Mouse (Mus musculus) liver, postnatal 0 days (tissue): Measurements from ENCODE around the gene Rab36. TPM values are rescaled to one million over a fixed set of nuclear protein-coding genes. Genes with fewer than 3 reads are reported as not detected.
A peak's percentile ranks its signal among the peaks of the same experiment; 100 is the strongest.

Experiments used
- ATAC-seq: fragments of 200-750 bp; cut with Nextera tagmentation; 2 replicates; pipeline ENCODE4 v1.8.0; 2017; ENCODE audit warnings: mild to moderate bottlenecking, moderate library complexity
- DNase-seq: peaks from one replicate; pipeline ENCODE4 v3.0.0-alpha.2; 2016
- H3K27ac ChIP-seq: fragments of 300-500 bp; sonication (generic); 2 replicates; pipeline ENCODE4 v1.5.1; 2014; ENCODE audit warnings: antibody characterized with exemption, moderate library complexity, mild to moderate bottlenecking, low read depth
- H3K27me3 ChIP-seq: fragments of 300-500 bp; sonication (generic); 2 replicates; pipeline ENCODE4 v1.6.1; 2014; ENCODE audit warnings: low read length, control low read depth, mixed read lengths; ENCODE audit not compliant: insufficient read depth
- H3K36me3 ChIP-seq: fragments of 300-500 bp; sonication (generic); replicated peaks from 2 replicates; pipeline ENCODE4 v1.6.1; 2014; ENCODE audit warnings: mild to moderate bottlenecking, control low read depth, low read length, moderate library complexity, mixed read lengths; ENCODE audit not compliant: insufficient read depth
- H3K4me1 ChIP-seq: fragments of 300-500 bp; sonication (generic); 2 replicates; pipeline ENCODE4 v1.6.1; 2014; ENCODE audit warnings: antibody characterized with exemption, mild to moderate bottlenecking, control low read depth; ENCODE audit not compliant: insufficient read depth
- H3K4me2 ChIP-seq: fragments of 300-500 bp; sonication (generic); 2 replicates; pipeline ENCODE4 v1.6.1; 2014; ENCODE audit warnings: low read depth, mild to moderate bottlenecking, low read length, moderate library complexity, mixed read lengths
- H3K4me3 ChIP-seq: fragments of 300-500 bp; sonication (generic); 2 replicates; pipeline ENCODE4 v1.5.1; 2014; ENCODE audit warnings: low read depth, low read length
- H3K9ac ChIP-seq: fragments of 300-500 bp; sonication (generic); replicated peaks from 2 replicates; pipeline ENCODE4 v1.6.1; 2014; ENCODE audit warnings: mild to moderate bottlenecking, moderate library complexity
- H3K9me3 ChIP-seq: fragments of 300-500 bp; sonication (generic); 2 replicates; pipeline ENCODE4 v1.6.1; 2016; ENCODE audit warnings: mild to moderate bottlenecking, control low read depth, low read length, mixed read lengths
- CTCF ChIP-seq: sonication (generic); IDR thresholded peaks from 2 replicates; pipeline ENCODE4 v1.5.1; 2016; ENCODE audit warnings: antibody characterized with exemption, low read depth
- EP300 ChIP-seq: IDR thresholded peaks from 2 replicates; pipeline ENCODE4 v1.6.1; 2016; ENCODE audit warnings: antibody characterized with exemption, low read depth, mild to moderate bottlenecking
- WGBS: fragments of 180-500 bp; shearing (Covaris S2); extraction: QIAGEN DNeasy Blood & Tissue Kit; methylation state at CpG from one replicate; pipeline ENCODE4 v1.1.7; 2014; ENCODE audit not compliant: insufficient replicate concordance; 5-methylcytosine and 5-hydroxymethylcytosine counted together
- polyA plus RNA-seq: library from polyadenylated mRNA; unstranded; fragments of >200 nt; fragmentation: Nextera tagmentation; extraction: Ambion mirVana; gene quantifications from 2 replicates; pipeline ENCODE4 v1.2.1, GENCODE M21; 2015

Gene Rab36
- polyA plus RNA-seq, 1 experiment from 2014 or later = 1.7 TPM

GRCm38 (mm10) chr10:75100298-75100697, 63.4 kb downstream of the Rab36 start:
- no peaks in the 10 kb centered on the region for H3K9me3 ChIP-seq
- no peaks in the 10 kb centered on the region for H3K27me3 ChIP-seq
- H3K4me2 ChIP-seq = no peak overlapping the region
- DNase-seq (no peak), ATAC-seq (no peak)
- H3K4me1 ChIP-seq = peaks cover 39% of the 10 kb centered on the region
- no peaks in the 10 kb centered on the region for H3K36me3 ChIP-seq
- no peak overlapping the region for H3K4me3 ChIP-seq
- H3K9ac ChIP-seq = no peak overlapping the region
- no peak overlapping the region for H3K27ac ChIP-seq
- 80% methylated on average over 7 of the region's 7 CpGs for WGBS
- TF ChIP-seq CTCF = no peak
- TF ChIP-seq EP300 = no peak

DNA sequence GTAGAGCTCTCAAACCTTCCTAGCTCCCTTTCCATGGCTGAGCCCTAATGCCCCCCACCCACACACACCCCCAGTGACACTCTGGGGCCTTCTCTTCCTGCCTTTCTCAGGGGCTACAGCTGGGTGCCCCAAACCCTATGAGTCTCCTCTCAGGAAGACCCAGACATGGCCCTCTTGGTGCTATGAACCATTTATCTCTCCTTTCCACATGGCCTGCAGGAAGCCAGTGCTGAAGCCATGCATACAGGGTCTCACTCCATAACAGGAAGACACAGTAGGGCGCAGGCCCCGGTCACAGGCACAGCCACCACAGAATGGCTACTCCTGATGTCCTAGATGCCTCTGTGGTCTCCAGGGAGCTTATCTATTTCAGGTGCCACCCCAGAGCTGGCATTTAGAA, 66.6 kb downstream of the Rab36 start:
- DNase-seq (no peak), ATAC-seq (peak; percentile 48)
- Histone ChIP-seq H3K4me1 (peaks cover 29% of the 10 kb centered on the region), H3K27ac (no peak overlapping the region), H3K9ac (no peak overlapping the region), H3K4me3 (no peak overlapping the region), H3K27me3 (no peaks in the 10 kb centered on the region), H3K9me3 (no peaks in the 10 kb centered on the region), H3K4me2 (no peak overlapping the region), H3K36me3 (no peaks in the 10 kb centered on the region)
- TF ChIP-seq CTCF = no peak
- TF ChIP-seq EP300 = no peak
- WGBS = 32% methylated on average over 2 of the region's 2 CpGs

Other genes with a start within 250 kb of the Rab36 start
- 3.4 and 3.7 TPM in 2 replicates for gene Gnaz, start 69.9 kb upstream of the Rab36 start, polyA plus RNA-seq
- gene Rsph14, start 4.5 kb upstream of the Rab36 start, polyA plus RNA-seq = 0.20 TPM in 1 of 2 replicates, not detected in the other
- 3.4 and 3.6 TPM in 2 replicates for gene Bcr, start 23.5 kb downstream of the Rab36 start, polyA plus RNA-seq
- 3.5 and 4.0 TPM in 2 replicates for gene Specc1l, start 175.0 kb downstream of the Rab36 start, polyA plus RNA-seq